Mouse (Mus musculus) thymus, adult 2 months (tissue): ENCODE data around the gene Lcat.

Experiments
- CTCF ChIP-seq: fragments of 200-500 bp; IDR thresholded peaks from 2 replicates; pipeline ENCODE4 v1.5.1; 2012; ENCODE audit warnings: mild to moderate bottlenecking, control low read depth, low read length, moderate library complexity, borderline replicate concordance; ENCODE audit not compliant: control insufficient read depth, poor library complexity, insufficient read depth; ENCODE audit errors: extremely low read depth
- POLR2A ChIP-seq: fragments of 200-500 bp; IDR thresholded peaks from 2 replicates; pipeline ENCODE4 v1.6.1; 2012; ENCODE audit warnings: mild to moderate bottlenecking, low read length, control low read depth, moderate library complexity; ENCODE audit not compliant: control insufficient read depth, poor library complexity, insufficient read depth; ENCODE audit errors: extremely low read depth

GRCm38 (mm10) chr8:105961101-105961500, 17.9 kb upstream of the Lcat start:
- no peak for TF ChIP-seq CTCF
- TF ChIP-seq POLR2A = no peak
